Mouse (Mus musculus): Measurements from ENCODE around the gene Thsd7a. TPM values are rescaled to one million over a fixed set of nuclear protein-coding genes. Genes with fewer than 3 reads are reported as not detected.

Gene Thsd7a
- total RNA-seq (2023): not detected

DNA sequence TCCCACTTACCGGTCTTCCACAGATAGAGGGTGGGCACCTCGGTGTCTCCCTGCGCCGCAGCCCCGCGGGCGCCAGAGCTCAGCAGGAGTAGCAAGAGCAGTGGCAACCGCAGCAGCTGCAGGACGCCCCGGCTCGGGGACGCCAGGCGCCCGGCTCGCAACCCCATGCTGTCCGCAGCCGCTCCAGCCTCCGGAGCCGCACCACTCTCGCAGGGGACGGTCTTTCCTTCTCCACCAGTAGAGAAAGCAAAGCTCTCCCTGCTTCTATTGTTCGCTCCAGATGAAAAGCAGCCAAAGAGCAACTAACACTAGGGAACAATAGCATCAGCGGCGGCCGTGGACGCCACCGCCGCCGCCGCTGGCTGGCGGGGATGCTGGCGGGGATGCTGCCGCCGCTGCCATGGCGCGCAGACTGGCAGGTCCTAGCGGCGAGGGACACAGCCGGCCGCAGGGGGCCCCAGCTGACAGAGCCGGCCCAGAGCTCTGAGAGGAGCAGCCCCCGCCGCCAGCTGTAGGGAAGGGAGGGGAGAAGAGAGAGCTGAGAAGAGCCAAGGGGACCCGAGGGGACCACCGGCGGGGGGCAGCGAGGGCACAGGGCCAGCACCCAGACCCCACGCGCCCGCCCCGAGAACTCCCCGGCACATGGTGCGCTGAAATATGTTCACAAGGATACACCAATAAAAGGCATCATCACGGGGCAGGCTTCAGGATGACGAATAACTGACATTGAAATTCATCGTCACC lies at the start of gene Thsd7a:
Thsd7a (minus strand) TSS at position 624 of the 744 bp plus-strand sequence.

All from monocyte, adult 59 days (primary cell).